Mouse (Mus musculus) heart, adult 2 months (tissue): ENCODE data around the gene Mdfi. TPM values are rescaled to one million over a fixed set of nuclear protein-coding genes. Genes with fewer than 3 reads are reported as not detected.

Experiments used
- DNase-seq, 2 experiments: peaks; one replicate each; pipeline ENCODE4 v3.0.0; 2021
- H3K27ac ChIP-seq: fragments of 200-600 bp; 2 replicates; pipeline ENCODE4 v1.8.1; 2022
- H3K27me3 ChIP-seq: fragments of 200-500 bp; 2 replicates; pipeline ENCODE4 v1.6.1; 2012; ENCODE audit warnings: mild to moderate bottlenecking, low read length, inconsistent platforms, mixed read lengths; ENCODE audit not compliant: control insufficient read depth, insufficient read depth
- H3K36me3 ChIP-seq: fragments of 200-500 bp; 2 replicates; pipeline ENCODE4 v1.6.1; 2012; ENCODE audit warnings: low read length, inconsistent platforms; ENCODE audit not compliant: control insufficient read depth, insufficient read depth
- H3K4me1 ChIP-seq: fragments of 200-500 bp; 2 replicates; pipeline ENCODE4 v1.6.1; 2011; ENCODE audit warnings: low read length; ENCODE audit not compliant: control insufficient read depth, insufficient read depth
- H3K4me3 ChIP-seq: fragments of 200-600 bp; 2 replicates; pipeline ENCODE4 v1.8.1; 2022
- H3K79me2 ChIP-seq: fragments of 200-500 bp; replicated peaks from 2 replicates; pipeline ENCODE4 v1.6.1; 2012; ENCODE audit warnings: mild to moderate bottlenecking, inconsistent platforms, low read length, moderate library complexity, mixed read lengths; ENCODE audit not compliant: control insufficient read depth, insufficient read depth
- H3K9ac ChIP-seq: fragments of 200-500 bp; 2 replicates; pipeline ENCODE4 v1.6.1; 2012; ENCODE audit warnings: low read depth, mild to moderate bottlenecking, control low read depth, inconsistent platforms, low read length, mixed read lengths
- CTCF ChIP-seq: fragments of 200-600 bp; IDR thresholded peaks from 2 replicates; pipeline ENCODE4 v1.8.1; 2022; ENCODE audit warnings: antibody characterized with exemption, mild to moderate bottlenecking, moderate library complexity
- EP300 ChIP-seq: fragments of 200-500 bp; IDR thresholded peaks from 2 replicates; pipeline ENCODE4 v1.6.1; 2011; ENCODE audit warnings: low read depth, low read length, control low read depth; ENCODE audit not compliant: insufficient read depth
- POLR2A ChIP-seq: fragments of 200-500 bp; IDR thresholded peaks from 2 replicates; pipeline ENCODE4 v1.6.1; 2011; ENCODE audit warnings: mild to moderate bottlenecking, low read depth, low read length, control low read depth; ENCODE audit not compliant: insufficient read depth
- WGBS: fragments of 180-500 bp; shearing (Covaris S2); methylation state at CpG from one replicate; pipeline ENCODE4 v1.1.7; 2018; 5-methylcytosine and 5-hydroxymethylcytosine counted together
- intact Hi-C: fragments of 180-260 bp; cut with DNase I; formaldehyde crosslinking; loops from one replicate; pipeline ENCODE4 v1.15.1; 2025
- polyA plus RNA-seq: library from polyadenylated mRNA; depleted of rRNA; stranded (reverse); fragments of >200 nt; gene quantifications from 2 replicates; pipeline ENCODE4 v1.2.3, GENCODE M21; 2012
- total RNA-seq, 2 experiments: library from RNA; stranded (reverse); gene quantifications; 2 replicates each; pipeline ENCODE4 v1.2.3; 2021

Mdfi gene
- total and polyA plus RNA-seq, 3 experiments = 1.8 to 11.1 (median 2.0) TPM

DNA sequence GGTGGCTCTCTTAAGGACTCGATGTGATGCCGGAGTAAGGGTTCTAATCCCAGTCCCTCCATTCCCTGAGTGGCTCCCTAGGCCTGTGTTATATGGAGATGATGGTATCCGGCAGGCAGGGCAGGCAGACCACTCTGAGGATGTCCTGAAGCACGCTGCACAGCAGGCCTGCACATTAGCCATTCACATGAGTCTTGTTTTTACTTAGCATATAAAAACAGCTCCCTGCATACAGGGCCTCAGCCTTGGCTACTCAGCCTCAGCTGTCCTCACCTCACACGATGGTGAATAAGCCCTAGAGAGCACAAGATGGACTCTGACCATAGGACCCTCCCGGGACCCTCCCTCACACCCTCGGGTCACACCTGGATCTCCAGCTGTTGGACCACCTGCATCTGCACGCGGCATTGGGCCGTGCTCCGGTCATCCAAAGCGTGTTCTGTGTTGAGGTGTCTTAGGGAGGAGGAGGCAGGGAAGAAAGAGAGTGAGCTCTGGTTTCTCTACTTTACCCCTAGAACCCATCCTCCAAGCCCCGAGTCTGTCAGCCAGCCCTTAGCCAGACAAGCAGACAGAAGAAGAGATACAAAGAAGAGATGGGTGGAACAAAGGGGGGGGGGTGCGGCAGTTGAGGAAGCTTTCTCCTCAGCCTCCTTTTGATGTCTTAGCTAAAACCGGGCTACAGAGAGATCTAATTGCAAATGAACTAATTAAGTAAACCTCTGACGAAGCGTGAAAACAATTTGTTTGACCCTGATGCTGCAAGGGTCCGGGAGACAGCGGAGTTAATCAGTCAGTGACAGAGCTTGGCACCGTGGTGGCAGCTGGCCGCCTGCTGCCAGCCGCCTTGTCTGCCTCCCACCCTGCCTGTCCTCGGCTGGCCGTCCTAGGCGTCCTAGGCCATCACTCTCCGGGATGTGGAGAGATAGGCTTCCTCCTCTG lies 42.6 kb upstream of the Mdfi start:
- Histone ChIP-seq H3K9ac (no peak overlapping the region), H3K36me3 (no peaks in the 10 kb centered on the region), H3K27ac (no peak overlapping the region), H3K27me3 (no peaks in the 10 kb centered on the region), H3K4me1 (peaks cover 5% of the 10 kb centered on the region; the same call in 1 of the 2 replicates), H3K4me3 (no peak overlapping the region), H3K79me2 (no peaks in the 10 kb centered on the region)
- no peak for DNase-seq
- intact Hi-C loops = no loop called here
- WGBS = 71% methylated on average over 26 of the region's 26 CpGs
- TF ChIP-seq CTCF = no peak
- TF ChIP-seq EP300 = no peak
- TF ChIP-seq POLR2A = no peak

DNA sequence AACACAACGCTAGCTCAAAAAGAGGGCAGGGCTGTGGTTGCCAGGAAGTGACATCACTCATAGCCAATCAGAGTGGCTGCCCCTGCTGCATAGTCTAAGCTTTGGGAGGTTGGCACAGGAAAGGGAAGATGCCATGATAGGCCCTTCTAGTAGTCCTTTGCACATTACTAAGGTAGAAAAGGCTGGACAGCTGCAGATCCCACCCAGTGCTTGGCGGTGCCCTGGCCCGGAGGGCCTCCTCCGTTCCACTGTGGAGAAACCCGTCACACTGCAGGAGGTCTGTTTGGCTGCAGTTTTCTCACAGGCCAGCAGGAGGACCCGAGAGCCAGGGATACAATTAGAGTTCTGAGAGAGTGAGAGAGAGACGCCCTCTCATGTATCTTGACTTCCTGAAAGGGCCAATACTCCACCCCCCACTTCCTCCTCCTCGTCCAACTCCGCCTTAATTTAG lies 38.9 kb upstream of the Mdfi start:
- no peaks in the 10 kb centered on the region for H3K36me3 ChIP-seq
- no peak overlapping the region for H3K4me3 ChIP-seq

DNA sequence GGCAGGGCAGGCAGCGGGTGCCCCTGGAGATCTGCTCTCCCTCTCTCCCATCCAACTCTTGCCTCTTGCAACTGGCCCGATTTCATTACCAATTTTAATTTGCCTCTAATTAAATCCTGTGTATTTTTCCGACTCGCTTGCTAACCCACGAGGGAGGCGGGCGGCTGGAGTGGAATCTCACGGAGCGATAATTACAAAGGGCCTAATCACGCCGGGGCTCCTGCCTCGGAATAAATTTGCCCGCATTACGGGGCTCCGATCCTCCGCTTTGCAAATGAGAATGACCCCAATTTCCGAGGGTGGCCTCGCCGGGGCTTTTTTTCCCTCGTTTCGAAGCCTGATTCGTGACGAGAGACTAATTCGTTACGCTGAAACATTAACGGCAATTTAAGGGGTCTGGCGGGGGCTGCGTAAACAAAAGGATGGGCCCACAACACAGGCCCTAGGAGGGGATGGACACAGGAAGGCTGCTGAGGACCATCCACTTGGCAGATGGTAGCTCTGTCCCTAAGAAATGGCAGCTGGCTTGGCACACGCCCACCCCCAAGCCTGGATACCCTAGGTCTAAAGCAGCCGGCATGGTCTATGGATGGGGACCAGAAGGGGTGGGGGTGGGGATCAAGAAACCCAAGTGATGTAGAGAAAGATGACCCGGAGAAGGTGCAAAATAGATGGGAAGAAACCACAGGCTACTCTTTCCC lies 38.0 kb upstream of the Mdfi start:
- Histone ChIP-seq H3K4me1 (peaks cover 2% of the 10 kb centered on the region; the same call in 1 of the 2 replicates), H3K27me3 (no peaks in the 10 kb centered on the region), H3K36me3 (no peaks in the 10 kb centered on the region), H3K79me2 (no peaks in the 10 kb centered on the region), H3K27ac (no peak overlapping the region), H3K9ac (no peak overlapping the region), H3K4me3 (no peak overlapping the region)
- no peak for DNase-seq
- no peak for TF ChIP-seq CTCF
- TF ChIP-seq POLR2A = no peak
- TF ChIP-seq EP300 = no peak
- intact Hi-C loops = loop anchor here (1.0 to 2.0 kb wide), 3 partner anchors 52 to 229 kb away; partner anchors contain the start of gene Foxp4
- 96% methylated on average over 31 of the region's 31 CpGs for WGBS

More for the DNA sequence above, 38.9 kb upstream of the Mdfi start:
- Histone ChIP-seq H3K79me2 (no peaks in the 10 kb centered on the region), H3K4me1 (peaks cover 3% of the 10 kb centered on the region; the same call in 1 of the 2 replicates), H3K27ac (no peak overlapping the region), H3K27me3 (no peaks in the 10 kb centered on the region), H3K9ac (no peak overlapping the region)
- WGBS = 6% methylated on average over 9 of the region's 9 CpGs
- TF ChIP-seq CTCF = peak; percentile 94
- TF ChIP-seq POLR2A = no peak
- peak; percentile 79; the same call in 1 of the 2 replicates for TF ChIP-seq EP300
- DNase-seq = peak; percentile 86
- intact Hi-C loops = loop anchor here (1.0 to 2.0 kb wide), 3 partner anchors 51 to 228 kb away; partner anchors contain the start of gene Foxp4

DNA sequence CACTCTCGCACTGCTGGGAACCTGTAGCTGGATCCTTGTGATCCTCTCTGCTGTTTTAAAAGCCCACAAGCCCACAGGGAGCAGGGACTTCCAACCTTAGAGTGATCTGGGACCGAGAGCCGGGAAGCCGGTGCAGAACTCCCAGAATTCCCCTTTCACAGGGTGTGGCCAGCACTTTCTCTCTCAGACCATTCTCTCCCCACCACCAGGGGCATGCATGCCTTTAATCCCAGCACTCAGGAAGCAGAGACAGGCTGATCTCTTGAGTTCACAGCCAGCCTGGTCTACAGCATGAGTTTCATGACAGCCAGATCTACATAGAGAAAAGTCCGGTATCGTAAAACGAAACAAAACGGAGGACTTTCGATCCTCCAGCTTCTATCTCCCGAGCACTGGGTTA lies 35.4 kb upstream of the Mdfi start:
- H3K79me2 ChIP-seq = no peaks in the 10 kb centered on the region
- H3K27ac ChIP-seq = no peak overlapping the region
- H3K4me3 ChIP-seq = no peak overlapping the region
- DNase-seq = no peak
- H3K36me3 ChIP-seq = no peaks in the 10 kb centered on the region
- H3K4me1 ChIP-seq = peaks cover 2% of the 10 kb centered on the region; the same call in 1 of the 2 replicates
- no peak overlapping the region for H3K9ac ChIP-seq
- TF ChIP-seq POLR2A (no peak), EP300 (no peak), CTCF (no peak)
- intact Hi-C loops = no loop called here
- H3K27me3 ChIP-seq = no peaks in the 10 kb centered on the region
- 95% methylated on average over 10 of the region's 10 CpGs for WGBS

DNA sequence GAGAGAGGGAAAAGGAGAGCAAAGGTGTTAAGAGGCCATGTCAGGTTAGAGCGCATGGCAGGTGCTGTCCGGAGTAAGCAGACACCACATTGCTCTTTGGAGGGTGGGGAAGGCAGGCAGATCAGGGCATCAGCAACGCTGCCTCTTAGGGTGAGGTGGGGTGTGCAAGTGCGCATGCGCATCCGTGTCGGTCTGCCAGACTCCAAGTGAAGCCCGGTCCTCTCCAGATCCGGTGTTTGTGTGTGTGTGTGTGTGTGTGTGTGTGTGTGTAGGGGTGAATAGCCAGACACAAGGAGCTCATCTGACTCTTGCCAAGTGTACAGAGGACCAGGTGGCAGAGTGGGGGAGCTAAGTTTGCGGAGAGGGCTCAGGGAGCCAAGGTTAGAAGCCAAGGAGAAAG lies 31.5 kb upstream of the Mdfi start:
- 45% methylated on average over 10 of the region's 10 CpGs for WGBS
- intact Hi-C loops = no loop called here
- Histone ChIP-seq H3K27ac (no peak overlapping the region), H3K27me3 (no peaks in the 10 kb centered on the region), H3K4me1 (no peaks in the 10 kb centered on the region), H3K79me2 (no peaks in the 10 kb centered on the region), H3K36me3 (no peaks in the 10 kb centered on the region), H3K4me3 (no peak overlapping the region), H3K9ac (no peak overlapping the region)
- TF ChIP-seq EP300 = no peak
- no peak for TF ChIP-seq POLR2A
- TF ChIP-seq CTCF = no peak
- DNase-seq = no peak

DNA sequence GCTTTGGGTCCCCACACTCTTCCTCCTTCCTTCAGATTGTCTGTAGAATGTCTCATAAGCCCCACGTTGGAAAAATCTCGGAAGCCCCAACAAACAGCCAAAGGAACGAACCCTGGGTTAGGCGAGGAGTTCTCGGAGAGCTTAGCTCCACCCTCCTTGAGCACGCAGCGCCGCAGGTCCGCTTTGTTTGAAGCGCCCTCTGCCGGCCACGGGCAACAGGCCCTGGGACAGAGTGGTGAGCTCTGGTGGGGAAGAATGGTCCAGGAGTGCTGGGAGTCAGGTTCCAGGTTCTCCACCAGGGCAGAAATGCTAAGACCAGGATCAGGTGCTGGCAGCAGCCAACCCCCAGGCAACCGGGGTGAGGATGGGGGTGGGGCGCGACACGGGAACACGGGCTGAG lies 30.0 kb upstream of the Mdfi start:
- H3K79me2 ChIP-seq = no peaks in the 10 kb centered on the region
- H3K36me3 ChIP-seq = no peaks in the 10 kb centered on the region
- DNase-seq = peak; percentile 84 to 92
- H3K4me1 ChIP-seq = no peaks in the 10 kb centered on the region
- intact Hi-C loops = loop anchor here (1.0 kb wide), 1 partner anchor 71 kb away; no protein-coding TSS in a partner anchor
- H3K4me3 ChIP-seq = no peak overlapping the region
- 4% methylated on average over 17 of the region's 17 CpGs for WGBS
- TF ChIP-seq CTCF (peak; percentile 98), POLR2A (no peak), EP300 (peak; percentile 87; the same call in 1 of the 2 replicates)
- no peaks in the 10 kb centered on the region for H3K27me3 ChIP-seq
- no peak overlapping the region for H3K9ac ChIP-seq
- H3K27ac ChIP-seq = no peak overlapping the region
